Mouse (Mus musculus): ENCODE measurements at regions not wholly inside any gene's neighbourhood (a gene's known extent, or its start where the extent isn't known, plus 50 kb on each side); places are given as distances from the start of the nearest gene placed in this dataset.
"Not testable (repeated sequence)": the region's sequence is repeated elsewhere in the genome, so short reads cannot be mapped to it uniquely, and the experiment has no call there.

DNA sequence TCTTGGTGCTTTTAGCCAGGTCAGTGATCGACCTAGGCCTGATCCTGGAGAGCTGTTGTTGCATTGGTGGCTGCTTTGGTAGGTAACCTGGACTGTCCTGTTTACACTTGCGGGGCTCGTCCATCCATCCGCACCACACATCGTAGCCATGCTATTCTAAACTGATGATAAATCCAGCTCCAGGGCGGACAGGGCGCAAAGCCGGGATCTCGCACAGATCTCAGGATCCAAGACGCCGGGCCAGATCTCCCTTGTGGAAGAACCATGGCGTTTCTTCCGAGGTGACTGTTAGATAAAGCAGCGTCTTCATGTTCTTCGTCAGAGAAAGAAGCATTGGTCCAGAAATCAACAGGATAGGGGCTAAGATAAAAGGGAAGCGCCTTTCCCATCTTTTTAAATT is 115.6 kb downstream of the Sec16b start:
- DNase-seq (ENCODE audit: low spot score in 2 of 2); intact Hi-C loops (cut with DNase I): not testable (repeated sequence)

DNA sequence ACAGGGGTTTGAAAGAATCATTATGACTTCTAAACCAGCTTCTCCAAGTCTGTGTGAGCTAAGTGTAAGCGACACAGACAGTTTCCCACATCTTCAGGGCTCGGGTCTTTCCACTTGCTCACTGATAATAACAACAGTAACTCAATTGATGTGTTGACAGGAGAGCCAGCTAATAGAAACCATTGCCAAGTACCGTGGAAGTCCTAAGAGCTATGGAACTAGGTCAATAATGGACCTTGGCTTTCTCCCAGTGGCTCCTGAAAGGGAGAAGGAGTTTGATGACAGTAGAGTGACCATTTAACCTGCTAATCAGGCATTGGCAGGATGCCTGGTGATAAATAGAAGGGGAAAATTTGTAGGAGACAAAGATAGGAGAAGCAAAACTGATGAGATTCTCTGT is 126.1 kb downstream of the Sec16b start:
- intact Hi-C loops (cut with DNase I): no loop called here

DNA sequence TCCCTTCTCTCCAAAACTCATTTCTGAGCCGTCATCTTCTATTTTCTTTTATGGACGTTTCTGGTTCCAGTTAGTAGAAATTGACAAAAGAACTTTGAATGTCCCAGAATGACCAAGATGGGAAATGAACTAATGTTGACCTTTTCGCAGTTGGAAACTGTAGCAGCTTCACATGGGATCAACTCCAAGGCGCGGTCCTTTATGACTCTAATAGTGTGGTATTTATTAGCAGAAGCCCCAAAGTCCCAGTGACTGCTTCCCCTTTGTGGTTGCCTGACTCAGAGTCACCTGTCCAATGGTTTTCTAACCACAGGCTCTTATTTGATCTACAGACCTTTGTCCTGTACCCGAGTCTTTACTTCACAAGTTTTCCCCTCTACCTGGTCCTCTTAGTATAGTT is 126.9 kb downstream of the Sec16b start:
- intact Hi-C loops (cut with DNase I): no loop called here
- no peak for DNase-seq (ENCODE audit: low spot score in 2 of 2)

More for the DNA sequence above, 126.1 kb downstream of the Sec16b start:
- no peak for DNase-seq (ENCODE audit: low spot score in 2 of 2)

GRCm38 (mm10) chr1:157635776-157636175 is 129.2 kb downstream of the Sec16b start:
- DNase-seq (ENCODE audit: low spot score in 2 of 2): no peak
- intact Hi-C loops (cut with DNase I): no loop called here

- intact Hi-C loops (cut with DNase I): no loop called here
- no peak for DNase-seq (ENCODE audit: low spot score in 2 of 2)
Observed at GRCm38 (mm10) chr1:157643524-157643923, 137.0 kb downstream of the Sec16b start.

DNA sequence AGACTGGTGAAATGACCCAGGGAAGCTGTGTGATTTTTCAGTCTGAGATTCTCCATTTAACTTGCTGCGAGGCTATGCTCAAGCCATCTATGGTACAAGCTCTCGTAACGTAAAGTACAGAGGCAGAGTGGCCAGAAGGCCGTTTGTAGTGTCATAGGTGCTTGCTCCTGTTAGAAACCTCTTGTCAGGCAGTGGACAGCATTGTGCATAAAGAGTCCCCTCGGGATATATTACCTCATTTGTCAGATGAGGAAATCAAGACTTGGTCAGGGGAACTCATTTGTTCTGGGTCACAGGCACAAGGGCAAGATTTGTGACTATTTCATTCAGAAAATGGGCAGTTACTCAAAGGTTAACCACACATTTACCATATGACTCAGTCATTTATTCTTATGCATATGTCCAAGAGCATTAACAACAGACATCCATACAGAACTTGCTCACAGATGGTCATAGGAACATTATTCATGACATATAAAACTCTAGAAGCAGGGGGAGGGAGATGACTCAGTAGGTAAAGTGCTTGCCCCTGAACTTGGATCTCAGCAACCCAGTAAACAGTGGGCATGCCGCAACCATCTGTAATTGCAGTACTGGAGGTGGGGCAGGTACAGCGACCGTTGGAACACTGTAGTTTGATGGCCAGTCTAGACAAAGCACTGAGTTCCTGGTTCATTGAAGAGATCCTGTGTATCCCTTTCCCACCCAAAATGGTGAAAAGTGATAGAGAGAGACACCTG is 139.3 kb downstream of the Sec16b start:
- intact Hi-C loops (cut with DNase I): no loop called here
- DNase-seq (ENCODE audit: low spot score in 2 of 2): no peak

- DNase-seq (ENCODE audit: low spot score in 2 of 2): peak; percentile 19 to 90
- intact Hi-C loops (cut with DNase I): loop anchor here (1.0 kb wide), 1 partner anchor 100 kb away; no protein-coding TSS in a partner anchor
Observed at GRCm38 (mm10) chr1:157655446-157655845, 148.9 kb downstream of the Sec16b start.

DNA sequence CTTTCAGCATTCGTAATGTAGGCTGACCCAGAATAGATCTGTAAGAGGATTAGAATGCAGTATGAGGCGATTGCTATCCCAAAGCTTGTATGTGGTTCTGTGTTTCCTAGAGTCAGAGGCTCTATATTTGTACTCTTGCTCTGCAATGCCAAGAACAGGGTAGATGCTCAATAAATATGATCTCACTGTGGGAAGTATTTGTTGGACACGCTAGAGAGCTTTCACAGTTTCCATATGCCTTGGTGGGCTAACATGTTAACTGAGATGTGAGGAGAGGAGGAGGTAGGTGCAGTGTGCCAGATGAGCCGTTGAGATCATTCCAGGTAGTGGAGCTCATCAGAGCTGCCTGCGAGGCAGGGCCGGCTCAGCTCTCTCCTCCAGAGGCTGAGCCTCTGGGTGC is 163.1 kb downstream of the Sec16b start:
- intact Hi-C loops (cut with DNase I): no loop called here
- peak in 1 of 2 experiments; percentile 89 for DNase-seq (ENCODE audit: low spot score in 2 of 2)

DNA sequence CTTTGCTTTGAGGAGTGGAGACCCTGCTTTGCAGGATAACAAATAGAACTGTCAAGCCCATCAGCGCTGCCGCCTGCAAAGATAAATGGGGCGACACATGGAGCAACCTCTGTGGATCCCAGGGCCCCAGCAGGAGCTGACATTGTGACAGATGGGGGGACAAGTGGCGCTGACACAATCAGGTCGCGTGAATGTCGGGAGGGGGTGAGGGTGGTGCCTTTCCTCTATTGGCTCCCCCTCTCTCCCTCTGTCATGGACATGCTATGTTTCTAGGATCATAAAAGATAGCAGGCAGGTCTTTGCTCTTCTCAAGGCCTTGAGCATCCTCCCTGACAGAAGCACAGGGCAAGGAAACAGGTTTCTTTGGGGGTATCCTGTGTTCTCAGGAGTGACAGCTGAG is 177.8 kb downstream of the Sec16b start:
- intact Hi-C loops (cut with DNase I): no loop called here
- no peak for DNase-seq (ENCODE audit: low spot score in 2 of 2)

DNA sequence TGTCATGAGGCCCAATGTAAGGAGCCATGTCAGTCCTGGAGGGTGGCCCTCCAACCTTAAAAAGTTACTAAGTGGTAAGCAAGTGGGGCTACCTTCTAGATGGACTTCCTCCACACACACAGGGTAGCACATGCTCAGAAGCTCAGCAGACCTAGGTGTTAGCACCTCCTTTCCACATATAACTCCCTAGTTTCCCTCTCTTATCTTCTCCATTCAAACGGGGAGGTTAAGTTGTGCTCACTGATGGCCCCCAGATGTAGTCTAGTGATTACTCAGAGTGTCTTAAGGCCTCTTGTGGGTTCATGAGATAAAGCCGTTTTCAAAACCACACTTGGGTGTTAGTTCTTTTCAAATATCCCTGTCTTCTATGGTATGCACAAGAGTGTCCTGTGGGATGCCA is 188.7 kb downstream of the Sec16b start:
- intact Hi-C loops (cut with DNase I): no loop called here
- DNase-seq (ENCODE audit: low spot score in 2 of 2): no peak

- peak in 1 of 2 experiments; percentile 37 for DNase-seq (ENCODE audit: low spot score in 2 of 2)
- intact Hi-C loops (cut with DNase I): no loop called here
Observed at GRCm38 (mm10) chr1:157703639-157704038, 197.1 kb downstream of the Sec16b start.

GRCm38 (mm10) chr1:157705364-157705763 is 198.8 kb downstream of the Sec16b start:
- intact Hi-C loops (cut with DNase I): no loop called here
- no peak for DNase-seq (ENCODE audit: low spot score in 2 of 2)

DNA sequence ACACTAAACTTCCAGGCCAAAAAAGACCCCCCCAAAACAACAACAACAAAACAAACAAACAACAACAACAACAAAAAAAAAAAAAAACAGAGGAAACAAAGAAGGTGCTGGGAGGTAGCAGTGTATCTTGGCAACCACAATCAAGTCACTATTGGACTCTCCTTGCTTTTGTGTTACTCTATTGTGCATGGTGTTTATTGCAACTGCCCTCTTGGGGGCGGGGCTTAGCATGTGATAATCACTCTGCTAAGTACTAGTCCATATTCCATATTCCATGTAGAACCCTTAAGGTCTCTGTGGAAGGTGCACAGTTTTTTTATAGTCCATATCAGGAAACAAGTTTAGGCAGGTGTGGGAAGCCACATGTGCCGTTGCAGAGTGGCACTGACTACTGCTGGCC is 200.7 kb downstream of the Sec16b start:
- no peak for DNase-seq (ENCODE audit: low spot score in 2 of 2)
- intact Hi-C loops (cut with DNase I): no loop called here

DNA sequence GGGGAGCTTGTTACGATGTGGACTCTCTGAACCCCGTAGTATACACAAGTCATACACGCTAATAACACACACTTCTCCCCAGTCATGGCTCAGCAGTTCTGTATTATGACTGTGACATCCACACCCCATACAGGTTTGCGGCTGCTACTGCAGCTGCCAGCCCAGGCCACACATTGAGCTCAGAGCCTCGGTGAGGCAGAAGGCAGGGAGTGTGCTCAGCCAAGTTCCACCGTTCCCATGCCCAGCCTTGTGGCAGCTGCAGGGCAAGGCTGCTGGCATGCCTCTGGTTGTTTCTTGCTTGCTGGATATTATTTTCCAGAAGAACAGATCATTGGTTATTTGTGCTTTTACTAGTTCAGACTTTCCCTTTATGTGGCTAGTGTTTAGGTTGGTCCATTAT is 202.6 kb downstream of the Sec16b start:
- DNase-seq (ENCODE audit: low spot score in 2 of 2): no peak
- intact Hi-C loops (cut with DNase I): no loop called here

DNA sequence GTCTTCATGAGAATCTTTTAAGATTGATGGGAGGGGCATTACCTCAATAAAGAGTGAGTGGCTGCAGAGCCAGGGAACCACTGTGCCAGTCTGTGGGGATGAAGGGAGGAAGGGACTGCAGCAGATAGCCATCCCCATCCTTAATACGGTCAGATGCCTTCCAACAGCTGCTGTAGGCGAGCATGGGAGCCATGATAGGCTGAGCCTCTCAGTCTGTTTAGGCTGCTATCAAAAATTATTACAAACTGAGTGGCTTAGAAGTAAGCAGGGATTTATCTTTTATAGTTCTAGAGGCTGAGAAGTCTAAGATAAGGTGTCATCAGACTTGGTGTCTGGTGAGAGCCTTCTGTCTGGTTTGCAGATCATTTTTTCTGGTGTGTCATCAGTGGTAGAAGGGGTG is 204.3 kb downstream of the Sec16b start:
- intact Hi-C loops (cut with DNase I): no loop called here
- no peak for DNase-seq (ENCODE audit: low spot score in 2 of 2)

DNA sequence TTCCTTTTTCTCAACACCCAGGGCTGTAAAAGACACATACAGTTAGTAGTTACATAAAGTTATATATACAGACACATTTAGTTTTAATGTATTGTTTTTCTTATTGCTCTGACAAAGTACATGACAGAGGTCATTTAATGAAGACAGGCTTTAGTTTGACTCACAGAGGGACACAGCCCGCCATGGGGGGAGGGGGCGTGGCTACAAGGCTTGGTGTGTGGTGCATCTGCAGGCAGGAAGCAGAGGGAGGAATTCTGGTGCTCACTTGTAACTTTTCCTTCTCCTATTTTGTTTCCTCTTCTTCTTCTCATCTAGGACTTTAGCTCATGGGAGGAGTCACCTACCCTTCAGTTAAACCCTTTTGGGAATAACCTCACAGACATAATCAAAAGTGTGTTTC is 206.0 kb downstream of the Sec16b start:
- DNase-seq (ENCODE audit: low spot score in 2 of 2): no peak
- intact Hi-C loops (cut with DNase I): no loop called here

DNA sequence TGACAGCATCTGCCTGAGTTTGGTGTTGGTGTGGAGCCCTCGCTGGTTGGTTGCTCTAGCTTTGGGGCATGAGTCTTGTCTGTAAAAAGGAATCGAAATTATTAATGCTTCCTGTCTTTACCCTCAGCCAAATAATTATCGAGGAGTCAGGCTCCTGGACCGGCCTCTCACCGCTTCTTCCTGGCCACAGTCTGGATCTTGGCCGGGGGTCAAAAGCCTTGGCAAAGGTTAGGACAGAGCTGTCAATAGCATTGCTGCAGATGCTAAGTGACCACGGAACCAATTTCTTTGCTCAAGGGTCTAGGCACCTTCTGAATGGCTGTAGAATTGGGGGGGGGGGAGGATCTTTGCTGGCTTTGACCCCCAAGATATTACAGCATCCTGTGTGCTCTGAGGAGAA is 207.3 kb downstream of the Sec16b start:
- DNase-seq (ENCODE audit: low spot score in 2 of 2): no peak
- intact Hi-C loops (cut with DNase I): no loop called here

DNA sequence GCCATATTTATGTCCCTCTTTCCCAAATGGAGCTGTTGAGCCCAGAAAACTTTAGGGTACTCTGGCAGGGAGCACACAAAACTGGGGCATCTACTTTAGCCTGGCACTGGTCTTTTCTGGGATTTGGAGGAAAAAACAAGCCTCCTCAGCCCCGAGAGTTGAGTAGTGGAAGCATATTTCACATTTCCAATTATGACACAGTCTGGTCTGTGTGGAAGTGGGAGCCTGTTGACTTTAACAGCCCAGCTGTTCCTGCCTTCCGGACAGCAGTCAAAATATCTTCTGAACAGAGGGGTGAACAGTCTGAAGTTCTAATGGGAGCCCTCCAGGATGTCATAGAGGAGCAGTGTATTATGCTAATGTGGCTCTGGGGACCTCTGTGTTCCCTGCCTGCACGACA is 209.1 kb downstream of the Sec16b start:
- DNase-seq (ENCODE audit: low spot score in 2 of 2): peak in 1 of 2 experiments; percentile 43
- intact Hi-C loops (cut with DNase I): no loop called here

DNA sequence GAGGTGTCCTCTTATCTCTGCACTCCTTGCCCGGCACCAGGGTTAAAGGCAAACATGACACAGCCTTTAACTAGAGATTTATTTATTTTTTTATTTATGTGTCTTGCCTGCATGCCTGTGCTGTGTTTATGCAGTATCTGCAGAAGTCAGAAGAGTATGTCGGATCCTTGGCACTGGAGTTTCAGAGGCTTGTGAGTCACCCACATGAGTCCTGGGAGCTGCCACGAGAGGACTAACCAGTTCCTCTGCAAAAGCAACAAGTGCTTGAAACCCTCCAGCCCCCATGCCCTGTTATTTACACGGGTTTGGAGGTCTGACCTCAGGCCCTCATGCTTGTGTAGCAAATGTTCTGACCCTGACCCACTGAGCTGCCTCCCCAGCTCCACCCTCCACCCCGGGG is 210.6 kb downstream of the Sec16b start:
- intact Hi-C loops (cut with DNase I): no loop called here
- no peak for DNase-seq (ENCODE audit: low spot score in 2 of 2)

GRCm38 (mm10) chr1:157721946-157722345 is 215.4 kb downstream of the Sec16b start:
- DNase-seq (ENCODE audit: low spot score in 2 of 2): no peak
- intact Hi-C loops (cut with DNase I): no loop called here

DNA sequence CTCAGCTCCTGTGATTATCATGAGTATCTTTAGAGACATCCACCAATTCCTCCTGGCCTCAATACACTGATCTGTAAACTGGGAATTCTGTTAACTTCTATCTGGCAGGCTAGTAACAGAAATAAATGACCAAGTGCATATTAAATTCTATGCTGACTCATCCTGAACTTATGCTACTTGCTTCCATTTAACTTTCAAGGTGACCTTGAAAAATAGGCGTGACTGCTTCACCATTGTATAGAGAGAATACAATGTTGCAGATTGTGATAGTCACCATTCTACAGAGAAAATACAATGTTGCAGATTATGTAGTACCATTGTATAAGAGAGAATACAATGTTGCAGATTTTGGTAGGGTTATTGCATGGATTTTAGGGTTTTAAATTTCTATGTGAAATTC is 224.6 kb downstream of the Sec16b start:
- intact Hi-C loops (cut with DNase I): loop anchor here (10.0 kb wide), 1 partner anchor 784 kb away; no protein-coding TSS in a partner anchor
- no peak for DNase-seq (ENCODE audit: low spot score in 2 of 2)
